Mouse (Mus musculus) mouse embryonic stem cell (cell line): ENCODE results near the gene Cpeb4.
"Not testable (repeated sequence)": the region's sequence is repeated elsewhere in the genome, so short reads cannot be mapped to it uniquely, and the experiment has no call there.

ENCODE experiments used
- in situ Hi-C, 2 experiments: fragments of 300-500 bp; cut with MboI; formaldehyde crosslinking; loops; 1 replicate in 1 of 2; 3 replicates in 1 of 2; pipeline ENCODE4 v1.14.3; 2019 to 2020; ENCODE audit warnings: low sequenced_read_pairs in 2 of 2, low pct_unique_long_range_greater_than_20kb in 1 of 2, mixed read lengths in 1 of 2; ENCODE audit not compliant: unreplicated experiment in 1 of 2

Cpeb4 gene

GRCm38 (mm10) chr11:31945471-31945870 is 73.5 kb downstream of the Cpeb4 start:
- in situ Hi-C loops = loop anchor here in 1 of 2 experiments (5.0 kb wide), 1 partner anchor 273 kb away; the partner anchor contains the start of gene Bod1

- in situ Hi-C loops = loop anchor here in 1 of 2 experiments (5.0 kb wide), 1 partner anchor 276 kb away; the partner anchor contains the start of gene Bod1
These were observed 76.7 kb downstream of the Cpeb4 start for GRCm38 (mm10) chr11:31948462-31949330.

DNA sequence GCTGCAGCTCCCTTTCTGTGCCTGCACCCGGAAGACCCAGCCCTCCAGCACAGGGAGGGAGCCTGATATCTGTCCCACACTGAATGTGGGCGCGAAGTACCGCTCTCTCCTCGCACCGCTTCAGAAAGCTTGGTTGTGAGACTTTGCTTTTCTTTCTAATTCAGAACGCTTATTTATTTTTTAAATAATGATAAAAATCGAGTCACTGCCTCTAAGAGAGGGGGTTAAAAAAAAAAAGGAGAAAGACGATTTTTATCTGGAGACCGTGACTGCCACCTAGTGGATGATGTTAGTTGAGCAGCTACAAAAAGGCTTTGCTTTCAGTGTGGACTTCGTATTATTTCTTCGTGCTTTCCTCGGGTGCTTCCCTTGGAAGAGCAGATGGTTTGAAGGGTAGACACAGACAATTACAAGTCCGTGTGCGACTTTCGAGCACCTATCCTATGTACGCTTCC is 77.3 kb downstream of the Cpeb4 start:
- in situ Hi-C loops = loop anchor here in 1 of 2 experiments (5.0 kb wide), 1 partner anchor 277 kb away; the partner anchor contains the start of gene Bod1

- in situ Hi-C loops = no loop called here
These were observed 88.1 kb downstream of the Cpeb4 start for GRCm38 (mm10) chr11:31960071-31960470.

GRCm38 (mm10) chr11:31963993-31964392 is 92.0 kb downstream of the Cpeb4 start:
- in situ Hi-C loops = no loop called here

GRCm38 (mm10) chr11:31965256-31966134 is 93.5 kb downstream of the Cpeb4 start, which contains the start of gene 4930524B15Rik:
4930524B15Rik (plus strand) TSS chr11:31965592.
- in situ Hi-C loops = no loop called here

DNA sequence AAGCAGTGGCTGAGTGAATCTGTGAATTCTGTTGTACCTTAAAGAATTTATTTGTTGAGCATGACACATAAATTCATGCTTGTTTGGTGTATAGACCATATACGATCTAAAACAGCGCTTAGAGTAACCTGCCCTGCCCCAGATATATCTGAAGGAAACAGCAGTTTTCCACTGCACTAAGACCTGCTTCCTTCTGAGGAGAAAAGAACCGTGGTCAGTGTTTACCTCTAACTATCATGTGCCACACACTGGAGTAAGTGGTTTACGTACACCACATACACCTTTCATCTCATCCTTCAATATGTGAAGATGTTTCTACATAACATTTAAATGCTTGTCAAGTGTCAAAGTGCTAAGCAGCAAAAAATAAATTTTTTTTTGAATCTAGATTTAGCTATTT is 102.1 kb downstream of the Cpeb4 start:
- in situ Hi-C loops = no loop called here

DNA sequence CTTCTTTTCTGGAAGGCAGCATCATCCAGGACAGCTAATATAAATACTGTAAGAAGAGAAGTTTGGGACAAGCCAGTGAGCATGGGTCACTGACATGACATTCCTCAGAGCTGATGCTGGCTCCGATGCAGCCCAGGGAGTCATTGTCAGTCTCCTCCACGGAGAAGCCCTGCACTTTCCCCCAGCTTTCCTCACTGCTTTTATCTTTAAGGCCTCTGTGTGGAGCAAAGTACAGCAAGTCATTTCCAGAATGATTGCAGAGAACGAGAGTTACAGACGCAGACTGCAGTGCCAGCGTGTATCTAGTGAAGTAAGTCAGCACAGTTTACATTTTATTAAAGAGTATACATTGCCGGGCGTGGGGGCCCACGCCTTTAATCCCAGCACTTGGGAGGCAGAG is 102.8 kb downstream of the Cpeb4 start:
- in situ Hi-C loops = no loop called here

DNA sequence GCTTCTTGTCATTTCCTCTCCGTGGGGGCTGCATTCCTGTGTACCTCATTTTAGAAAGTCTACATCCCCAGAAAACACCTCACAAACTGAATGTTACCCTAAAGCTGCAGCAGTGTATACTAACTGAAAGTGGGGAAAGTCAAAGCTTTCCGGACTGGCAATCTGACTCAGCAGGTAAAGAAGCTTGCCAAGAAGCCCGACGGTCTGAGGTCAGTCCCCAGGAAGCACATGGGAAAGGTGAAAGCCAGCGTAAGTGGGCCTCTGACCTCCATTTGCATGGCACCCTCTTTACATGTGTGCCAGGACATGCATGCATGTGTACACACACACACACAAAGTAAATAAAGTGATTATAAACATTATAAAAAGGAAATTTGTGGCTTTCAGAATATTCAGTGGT is 103.7 kb downstream of the Cpeb4 start:
- in situ Hi-C loops = no loop called here

GRCm38 (mm10) chr11:31976137-31976536 is 104.1 kb downstream of the Cpeb4 start:
- in situ Hi-C loops = no loop called here

DNA sequence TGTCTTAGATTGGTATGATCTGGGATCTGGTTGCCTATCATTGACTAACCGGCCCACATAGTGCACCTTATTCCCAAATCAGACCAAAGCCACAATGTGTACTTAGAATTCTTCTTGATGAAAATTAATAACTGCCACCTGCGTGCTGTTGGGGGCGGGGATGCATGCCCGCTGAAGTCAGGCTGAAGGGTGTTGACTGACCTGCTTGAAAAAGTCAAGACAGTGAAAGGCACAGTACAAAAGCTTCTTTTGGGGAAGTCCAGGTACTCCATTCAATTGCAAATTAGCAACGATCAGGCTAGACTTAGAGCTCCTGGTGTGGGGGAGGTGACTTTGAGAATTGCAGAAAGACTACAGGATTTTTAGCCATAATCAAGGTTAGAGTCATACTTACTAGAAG is 108.1 kb downstream of the Cpeb4 start:
- in situ Hi-C loops = not testable (repeated sequence)

DNA sequence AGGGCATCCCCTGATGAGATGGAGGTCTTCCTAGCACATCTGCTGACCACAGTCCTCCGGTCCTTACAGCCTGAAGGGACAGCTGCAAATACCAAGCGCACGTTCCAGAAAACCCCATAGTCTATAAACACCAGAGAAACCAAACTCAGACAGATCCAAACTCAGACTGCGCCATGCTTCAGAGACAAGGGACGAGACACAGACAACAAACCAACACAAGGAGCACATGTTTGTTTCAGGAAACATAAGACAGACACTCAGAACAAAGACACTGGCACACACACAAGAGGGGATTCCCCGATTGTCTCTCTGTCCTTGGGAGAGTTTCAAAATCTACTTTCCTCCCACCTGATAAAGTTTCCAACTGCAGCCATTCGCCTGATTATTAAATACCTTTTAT is 109.8 kb downstream of the Cpeb4 start:
- in situ Hi-C loops = no loop called here

DNA sequence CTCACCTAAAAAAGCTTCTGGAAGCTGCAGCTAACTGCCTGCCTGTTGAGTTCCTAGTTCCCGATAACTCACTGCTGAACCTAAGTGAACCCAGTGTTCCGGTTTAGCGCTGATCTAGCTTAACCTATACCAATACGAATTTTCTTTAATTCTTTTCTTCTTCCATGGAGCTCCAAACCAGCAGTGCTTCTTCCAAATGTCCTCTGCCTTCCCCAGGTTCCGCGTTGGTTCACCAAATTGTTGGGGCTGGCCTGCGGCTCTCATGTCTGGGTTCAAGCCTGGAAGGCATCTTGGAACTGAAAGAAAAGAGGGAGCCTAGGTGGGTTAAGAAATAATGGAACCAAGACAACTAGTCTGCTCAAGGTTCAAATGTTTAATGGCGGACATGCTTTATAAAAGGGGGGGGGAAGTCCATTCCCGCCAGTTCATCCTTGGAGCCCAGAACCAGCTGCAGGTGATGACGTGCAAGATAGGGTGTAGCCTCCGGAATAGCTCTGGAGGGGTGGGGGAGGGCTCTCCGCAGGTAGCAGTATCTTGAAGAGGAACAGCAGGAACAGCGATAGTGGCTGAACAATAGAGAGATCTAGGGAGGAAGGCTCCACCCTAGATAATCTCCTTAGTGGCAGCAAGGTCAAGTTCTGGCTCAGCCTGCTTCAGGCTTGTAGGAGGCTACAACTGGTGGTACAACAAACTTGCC is 110.4 kb downstream of the Cpeb4 start:
- in situ Hi-C loops = not testable (repeated sequence)

DNA sequence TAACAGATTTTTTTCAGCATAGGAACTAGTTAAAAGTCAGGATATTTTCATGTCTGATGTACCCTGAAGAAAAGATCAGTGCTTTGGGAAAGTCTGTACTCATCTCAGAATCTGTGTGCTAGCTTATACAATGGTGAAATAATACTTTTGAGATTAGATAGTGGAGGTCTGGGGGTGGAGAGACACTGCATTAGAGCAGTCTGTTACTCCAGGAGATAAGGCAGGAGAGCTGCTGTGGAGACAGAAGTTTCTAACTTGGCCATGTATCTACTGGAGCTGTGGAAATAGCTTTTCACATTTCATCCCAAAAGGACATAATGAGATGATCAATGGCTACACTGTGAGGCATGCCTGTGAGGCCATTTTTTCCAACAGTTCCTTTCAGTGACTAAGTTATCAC is 111.2 kb downstream of the Cpeb4 start:
- in situ Hi-C loops = no loop called here

- in situ Hi-C loops = no loop called here
These were observed 112.8 kb downstream of the Cpeb4 start for GRCm38 (mm10) chr11:31984786-31985185.
